18 mouse cellular contexts compared by ENCODE assay signal in genomic region chr17:85607556-85608365, GRCm38 (mm10). TPM values are rescaled to one million over a fixed set of nuclear protein-coding genes. Genes with fewer than 3 reads are reported as not detected.
A peak's percentile ranks its signal among the peaks of the same experiment; 100 is the strongest.
DNase-seq lines count a peak whose midpoint lies in the region; ATAC-seq and TF ChIP-seq lines count a peak whose summit lies in the region.
"Had no signal": no experiment of that assay in that cellular context is flagged by ENCODE, and none has a peak within 500 bp of the region (broad histone marks: within the 10 kb centered on the region; RNA-seq: fewer than 3 reads in every experiment).

No protein-coding gene starts in this region.

- WGBS in hindbrain, embryonic 10.5 days, result 1% methylated on average over 41 of the region's 41 CpGs
- 1% methylated on average over 41 of the region's 41 CpGs for WGBS in hindbrain, postnatal 0 days
- 2% methylated on average over 35 of the region's 41 CpGs for WGBS in embryonic facial prominence, embryonic 14.5 days
- WGBS in limb, embryonic 11.5 days, result 1% methylated on average over 41 of the region's 41 CpGs

- H3K27ac ChIP-seq in hindbrain, embryonic 10.5 days, result no peak overlapping the region
- no peak overlapping the region for H3K27ac ChIP-seq in hindbrain, postnatal 0 days
- no peak overlapping the region for H3K27ac ChIP-seq in embryonic facial prominence, embryonic 14.5 days (replicated peaks; ENCODE audit: low read depth, low read length)
- no peak overlapping the region for H3K27ac ChIP-seq in limb, embryonic 11.5 days (replicated peaks; ENCODE audit: low read depth, low read length)
- H3K27ac ChIP-seq in left cerebral cortex, adult 2 months, result no peak overlapping the region

- H3K27me3 ChIP-seq in hindbrain, embryonic 10.5 days (ENCODE audit: insufficient read depth, poor library complexity, severe bottlenecking), result peaks cover 98% of the 10 kb centered on the region
- H3K27me3 ChIP-seq in hindbrain, postnatal 0 days (ENCODE audit: insufficient read depth, low read length), result peaks cover 82% of the 10 kb centered on the region
- H3K27me3 ChIP-seq in embryonic facial prominence, embryonic 14.5 days (replicated peaks; ENCODE audit: control insufficient read depth, insufficient read depth, low read length), result peaks cover 80% of the 10 kb centered on the region
- H3K27me3 ChIP-seq in limb, embryonic 11.5 days (ENCODE audit: control insufficient read depth, insufficient read depth, low read length), result peaks cover 83% of the 10 kb centered on the region

- ATAC-seq in hindbrain, postnatal 0 days, result no peak
- ATAC-seq in embryonic facial prominence, embryonic 14.5 days (ENCODE audit: low read depth), result no peak; the same call in 1 of the 2 replicates
- ATAC-seq in limb, embryonic 11.5 days (ENCODE audit: insufficient number of reproducible peaks, low FRiP score, low TSS enrichment, low read depth), result 0 out of 2 replicates have a peak, but pooled peaks have one; percentile 26

- no peak overlapping the region for H3K4me2 ChIP-seq in hindbrain, postnatal 0 days (ENCODE audit: low read depth, low read length)
- H3K4me2 ChIP-seq in embryonic facial prominence, embryonic 14.5 days (ENCODE audit: low read depth, low read length), result peak overlapping the region; percentile 8; the same call in 1 of the 2 replicates
- no peak overlapping the region for H3K4me2 ChIP-seq in limb, embryonic 11.5 days (ENCODE audit: low read depth, severe bottlenecking)
- H3K4me2 ChIP-seq: lung, embryonic 14.5 days had no signal

- H3K36me3 ChIP-seq in hindbrain, embryonic 10.5 days, result no peaks in the 10 kb centered on the region
- H3K36me3 ChIP-seq in hindbrain, postnatal 0 days (ENCODE audit: insufficient read depth, low read length), result no peaks in the 10 kb centered on the region
- H3K36me3 ChIP-seq in embryonic facial prominence, embryonic 14.5 days (ENCODE audit: control insufficient read depth, insufficient read depth, low read length), result no peaks in the 10 kb centered on the region
- no peaks in the 10 kb centered on the region for H3K36me3 ChIP-seq in limb, embryonic 11.5 days (ENCODE audit: control insufficient read depth, insufficient read depth, low read length)
- H3K36me3 ChIP-seq: heart, embryonic 12.5 days had no signal

- DNase-seq in hindbrain, embryonic 10.5 days (ENCODE audit: low spot score), result peak; percentile 58
- no peak for DNase-seq in hindbrain, postnatal 0 days (ENCODE audit: low spot score)
- DNase-seq in embryonic facial prominence, embryonic 14.5 days (ENCODE audit: low spot score), result no peak
- peak; percentile 60 for DNase-seq in limb, embryonic 11.5 days (ENCODE audit: low spot score)
- DNase-seq in retina, embryonic 14.5 days (ENCODE audit: low spot score), result peak; percentile 67
- DNase-seq in ovary, postnatal 36 days (ENCODE audit: low spot score), result no peak
- no peak for DNase-seq in thymus, postnatal 0 days (ENCODE audit: low spot score)
- no peak for DNase-seq in left cerebral cortex, adult 2 months (ENCODE audit: extremely low spot score in 1 of 2, low spot score in 2 of 2)
- DNase-seq: adrenal gland, adult 2 months; cerebellum, adult 2 months; gastrocnemius, postnatal 25 days; heart, postnatal 4 days; kidney, adult 8-10 months; liver; lung, embryonic 14.5 days had no signal

- H3K9ac ChIP-seq in hindbrain, postnatal 0 days (replicated peaks; ENCODE audit: low read length), result no peak overlapping the region
- peak overlapping the region; percentile 38; the same call in 1 of the 2 replicates for H3K9ac ChIP-seq in embryonic facial prominence, embryonic 14.5 days (ENCODE audit: low read depth, low read length)
- no peak overlapping the region for H3K9ac ChIP-seq in limb, embryonic 11.5 days (ENCODE audit: low read length)
- H3K9ac ChIP-seq: lung, embryonic 14.5 days had no signal

- no peaks in the 10 kb centered on the region for H3K9me3 ChIP-seq in hindbrain, embryonic 10.5 days
- H3K9me3 ChIP-seq in hindbrain, postnatal 0 days (ENCODE audit: low read length), result no peaks in the 10 kb centered on the region
- H3K9me3 ChIP-seq in embryonic facial prominence, embryonic 14.5 days (ENCODE audit: control insufficient read depth, low read length), result no peaks in the 10 kb centered on the region
- H3K9me3 ChIP-seq in limb, embryonic 11.5 days (ENCODE audit: control insufficient read depth, low read length), result no peaks in the 10 kb centered on the region
- H3K9me3 ChIP-seq: heart, embryonic 12.5 days had no signal

- intact Hi-C loops in left cerebral cortex, adult 2 months (cut with DNase I), result loop anchor here (5.0 kb wide), 1 partner anchor 120 kb away; no protein-coding TSS in a partner anchor

- peaks cover 17% of the 10 kb centered on the region for H3K4me1 ChIP-seq in hindbrain, embryonic 10.5 days (replicated peaks)
- H3K4me1 ChIP-seq in hindbrain, postnatal 0 days (ENCODE audit: insufficient read depth, low read length), result no peaks in the 10 kb centered on the region
- H3K4me1 ChIP-seq in embryonic facial prominence, embryonic 14.5 days (ENCODE audit: control insufficient read depth, insufficient read depth, low read length), result no peaks in the 10 kb centered on the region
- peaks cover 5% of the 10 kb centered on the region; the same call in 1 of the 2 replicates for H3K4me1 ChIP-seq in limb, embryonic 11.5 days (ENCODE audit: control insufficient read depth, insufficient read depth, low read length)

- TF ChIP-seq CTCF in hindbrain, postnatal 0 days (IDR thresholded peaks at IDR 0.05; ENCODE audit: low read depth), result no peak
- no peak for TF ChIP-seq CTCF in left cerebral cortex, adult 2 months (IDR thresholded peaks at IDR 0.05)

- peak overlapping the region; percentile 33; the same call in 1 of the 2 replicates for H3K4me3 ChIP-seq in hindbrain, embryonic 10.5 days
- no peak overlapping the region for H3K4me3 ChIP-seq in hindbrain, postnatal 0 days (ENCODE audit: low read length)
- H3K4me3 ChIP-seq in embryonic facial prominence, embryonic 14.5 days (ENCODE audit: low read depth, low read length), result no peak overlapping the region
- H3K4me3 ChIP-seq in limb, embryonic 11.5 days (ENCODE audit: low read depth, low read length), result no peak overlapping the region
- H3K4me3 ChIP-seq in left cerebral cortex, adult 2 months, result no peak overlapping the region

RNA-seq across cellular contexts. Expression of gene Six3, which starts 5.6 kb away (rescaled TPM):
- 0.46 and 1.9 TPM in 2 replicates for polyA plus RNA-seq in hindbrain, embryonic 10.5 days (2016; fragmentation: Nextera tagmentation; extraction: Ambion mirVana)
- 0.63 and 0.86 TPM in 2 replicates for total RNA-seq in hindbrain, postnatal 0 days (2014; rRNA removed)
- polyA plus RNA-seq in hindbrain, postnatal 0 days (2015; fragmentation: Nextera tagmentation; extraction: Ambion mirVana), result 1.1 TPM in 1 of 2 replicates, not detected in the other
- 2.1 and 2.4 TPM in 2 replicates for polyA plus RNA-seq in embryonic facial prominence, embryonic 14.5 days (2014; fragmentation: Nextera tagmentation; extraction: Ambion mirVana)
- not detected in 2 replicates for polyA plus RNA-seq in limb, embryonic 11.5 days (2014; fragmentation: Nextera tagmentation; extraction: Ambion mirVana)
- polyA plus RNA-seq in thymus, postnatal 0 days (2015; fragmentation: Nextera tagmentation; extraction: Ambion mirVana), result 0.07 TPM in 1 of 2 replicates, not detected in the other
- total RNA-seq in left cerebral cortex, adult 2 months (2021), result 1 to 10 TPM; 2.0 to 3.6 TPM
- total RNA-seq: adrenal gland, adult 2 months; CH12.LX; gastrocnemius, postnatal 25 days; heart, postnatal 4 days; megakaryocyte progenitor cell, adult 5-6 weeks had no signal
- polyA plus RNA-seq: adrenal gland, adult 2 months; heart, embryonic 12.5 days; lung, embryonic 14.5 days had no signal

Comparison
In these comparisons a context has a peak if more than half of its experiments do, and no peak if none do; other contexts are left out.
1. DNase-seq: peak in hindbrain, embryonic 10.5 days (single experiment), limb, embryonic 11.5 days (single experiment) and retina, embryonic 14.5 days (single experiment); none in hindbrain, postnatal 0 days (single experiment), embryonic facial prominence, embryonic 14.5 days (single experiment), ovary, postnatal 36 days (single experiment), thymus, postnatal 0 days (single experiment) and left cerebral cortex, adult 2 months (0 of 2).